Mouse (Mus musculus) C2C12 (cell line): ENCODE results near the gene E4f1.

Experiments
- CEBPB ChIP-seq: IDR thresholded peaks from one replicate; pipeline ENCODE4 v1.6.1; 2011; ENCODE audit warnings: low read depth, mild to moderate bottlenecking, control low read depth, moderate library complexity
- CTCF ChIP-seq: IDR thresholded peaks from one replicate; pipeline ENCODE4 v1.5.1; 2011; ENCODE audit not compliant: control insufficient read depth, insufficient read depth, insufficient read length
- FOSL1 ChIP-seq: IDR thresholded peaks from one replicate; pipeline ENCODE4 v1.8.0; 2011; ENCODE audit warnings: mild to moderate bottlenecking, low read length; ENCODE audit not compliant: poor library complexity, insufficient read depth, severe bottlenecking
- MAX ChIP-seq: IDR thresholded peaks from one replicate; pipeline ENCODE4 v1.6.1; 2011; ENCODE audit warnings: mild to moderate bottlenecking, control low read depth
- MYOG ChIP-seq: IDR thresholded peaks from one replicate; pipeline ENCODE4 v1.6.1; 2011; ENCODE audit not compliant: control insufficient read depth, insufficient read length; ENCODE audit errors: extremely low read depth
- USF1 ChIP-seq: IDR thresholded peaks from one replicate; pipeline ENCODE4 v1.6.1; 2011; ENCODE audit warnings: low read depth, mild to moderate bottlenecking, control low read depth, moderate library complexity

DNA sequence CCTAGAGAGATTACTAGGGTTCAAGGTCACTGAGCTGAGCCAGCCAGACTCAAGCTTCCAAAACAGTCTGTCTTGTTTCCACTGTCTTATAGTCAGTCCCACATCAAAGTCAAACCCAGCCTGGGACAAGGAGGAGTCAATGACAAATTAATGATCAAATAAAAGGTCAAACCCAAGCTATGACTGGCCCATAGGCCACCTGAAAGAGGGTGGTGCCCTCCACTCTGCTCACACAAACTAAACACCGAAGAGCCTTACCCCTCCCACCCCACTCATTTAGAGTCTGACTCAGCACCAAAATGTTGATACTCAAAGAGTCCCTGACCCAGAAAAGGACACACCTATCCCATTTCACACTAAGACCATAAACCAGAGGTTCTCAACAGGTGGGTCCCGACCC lies 16.7 kb downstream of the E4f1 start:
- TF ChIP-seq MAX (no peak), CTCF (no peak), USF1 (no peak), MYOG (no peak), FOSL1 (no peak), CEBPB (no peak)
